Mouse (Mus musculus): ENCODE data around the gene Gm4312.
"Not testable (repeated sequence)": the region's sequence is repeated elsewhere in the genome, so short reads cannot be mapped to it uniquely, and the experiment has no call there.

Gene Gm4312

DNA sequence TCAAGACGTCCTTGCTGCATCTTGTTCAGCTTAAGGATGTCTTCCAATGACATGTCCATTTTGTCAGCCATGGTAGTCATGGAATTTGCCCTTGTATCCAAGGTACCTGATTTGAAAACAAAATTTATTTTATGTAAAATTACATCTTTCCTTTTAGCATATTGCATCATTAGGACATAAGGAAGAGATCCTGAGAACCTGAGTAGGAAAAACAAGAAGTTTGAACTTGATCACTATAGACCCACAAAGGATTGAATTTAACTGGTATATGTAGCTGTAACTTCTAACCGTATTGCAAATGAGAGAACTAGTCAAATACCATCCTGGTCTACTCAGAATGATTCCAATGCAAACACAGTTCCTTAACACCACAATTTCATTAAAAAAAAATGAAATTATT is at the start of gene Gm4312:
Gm4312 (minus strand) TSS at position 101 of the 400 bp plus-strand sequence.
- DNase-seq (ENCODE audit: inconsistent age in 2 of 2, low spot score in 1 of 2), result not testable (repeated sequence)

DNA sequence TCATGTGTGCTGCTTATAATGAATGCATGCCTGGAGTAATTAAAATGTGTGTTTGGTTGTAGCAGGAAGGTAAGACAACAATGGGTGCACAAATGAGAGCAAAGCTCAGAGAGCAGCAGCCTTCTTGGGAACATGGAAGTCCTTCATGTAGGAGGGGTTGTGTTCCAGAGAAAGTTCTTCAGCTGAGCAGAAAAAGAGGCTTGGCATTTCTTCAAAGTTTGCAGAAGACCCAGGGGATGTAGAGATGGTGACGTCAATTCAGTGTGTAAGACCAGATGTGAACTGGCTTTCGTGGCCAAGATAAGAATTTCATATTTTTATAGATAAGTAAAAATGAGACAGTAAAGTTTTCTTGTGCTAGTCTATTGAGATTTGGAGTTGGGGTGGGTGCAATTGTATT is 45.2 kb upstream of the Gm4312 start:
- DNase-seq (ENCODE audit: inconsistent age in 2 of 2, low spot score in 1 of 2), result no peak

DNA sequence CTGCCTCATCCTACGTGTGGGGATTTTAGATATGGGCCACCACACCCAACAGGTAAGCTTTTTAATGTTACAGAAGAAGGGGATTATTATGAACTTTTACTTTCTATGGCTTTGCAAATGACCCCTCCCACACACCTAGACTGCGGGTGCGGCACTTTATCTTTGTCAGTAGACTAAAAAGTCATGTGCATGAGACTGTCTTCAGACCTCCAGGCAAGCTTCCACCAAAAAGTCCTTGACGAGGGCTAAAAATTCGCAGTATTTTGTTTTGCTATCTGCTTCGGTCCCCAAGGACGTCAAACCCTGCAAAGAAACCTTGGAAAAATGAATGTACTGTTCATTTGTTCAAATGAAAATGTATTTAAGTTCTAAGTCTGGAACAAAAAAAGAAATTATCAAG is 33.2 kb upstream of the Gm4312 start:
- peak; percentile 37 to 80 for DNase-seq (ENCODE audit: inconsistent age in 2 of 2, low spot score in 1 of 2)

DNA sequence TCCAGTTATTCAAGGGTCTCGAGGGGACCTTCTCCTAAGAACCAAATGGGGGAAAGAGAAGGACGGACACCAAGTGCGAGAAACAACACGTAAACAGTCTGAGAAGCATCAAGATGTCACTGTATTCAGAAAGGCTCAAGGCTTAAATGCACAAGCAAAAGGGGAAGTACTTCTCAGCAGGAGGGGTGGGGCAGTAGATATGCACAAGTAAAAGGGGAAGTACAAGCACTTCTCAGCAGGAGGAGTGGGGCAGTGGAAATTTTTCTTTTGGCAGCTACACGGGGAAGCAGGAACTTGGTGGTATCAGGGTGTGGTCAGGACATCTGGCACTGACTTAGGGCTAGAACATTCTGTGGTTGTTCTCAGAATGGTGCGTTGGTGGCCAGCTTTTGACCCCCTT is 19.9 kb upstream of the Gm4312 start:
- DNase-seq (ENCODE audit: inconsistent age in 2 of 2, low spot score in 1 of 2), result peak in 1 of 2 experiments; percentile 8

DNA sequence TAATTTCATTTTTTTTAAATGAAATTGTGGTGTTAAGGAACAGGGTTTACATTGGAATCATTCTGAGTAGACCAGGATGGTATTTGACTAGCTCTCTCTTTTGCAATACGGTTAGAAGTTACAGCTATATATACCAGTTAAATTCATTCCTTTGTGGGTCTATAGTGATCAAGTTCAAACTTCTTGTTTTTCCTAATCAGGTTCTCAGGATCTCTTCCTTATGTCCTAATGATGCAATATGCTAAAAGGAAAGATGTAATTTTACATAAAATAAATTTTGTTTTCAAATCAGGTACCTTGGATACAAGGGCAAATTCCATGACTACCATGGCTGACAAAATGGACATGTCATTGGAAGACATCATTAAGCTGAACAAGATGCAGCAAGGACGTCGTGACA is 21.3 kb downstream of the Gm4312 start, which contains the start of gene Gm4307:
Gm4307 (plus strand) TSS at position 301 of the 400 bp plus-strand sequence.
- DNase-seq (ENCODE audit: inconsistent age in 2 of 2, low spot score in 1 of 2), result not testable (repeated sequence)

DNA sequence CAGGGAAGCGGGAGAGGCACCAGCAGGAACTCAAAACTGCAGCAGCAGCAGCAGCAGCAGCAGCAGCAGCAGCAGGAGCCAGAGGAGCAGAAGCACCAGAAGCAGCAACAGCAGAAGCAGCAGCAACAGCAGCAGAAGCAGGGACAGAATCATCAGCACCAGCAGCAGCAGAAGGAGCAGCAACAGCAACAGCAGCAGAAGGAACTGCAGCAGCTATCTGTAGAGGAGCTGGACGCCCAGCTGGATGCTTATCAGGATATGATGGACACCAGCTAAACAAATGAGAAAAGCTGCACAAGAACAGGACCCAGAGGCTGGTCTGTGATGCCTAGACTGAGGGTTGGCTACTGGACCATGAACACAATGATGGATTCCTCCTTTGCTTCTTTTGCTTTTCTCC is 25.5 kb downstream of the Gm4312 start:
- DNase-seq (ENCODE audit: inconsistent age in 2 of 2, low spot score in 1 of 2), result peak; percentile 2 to 21

DNA sequence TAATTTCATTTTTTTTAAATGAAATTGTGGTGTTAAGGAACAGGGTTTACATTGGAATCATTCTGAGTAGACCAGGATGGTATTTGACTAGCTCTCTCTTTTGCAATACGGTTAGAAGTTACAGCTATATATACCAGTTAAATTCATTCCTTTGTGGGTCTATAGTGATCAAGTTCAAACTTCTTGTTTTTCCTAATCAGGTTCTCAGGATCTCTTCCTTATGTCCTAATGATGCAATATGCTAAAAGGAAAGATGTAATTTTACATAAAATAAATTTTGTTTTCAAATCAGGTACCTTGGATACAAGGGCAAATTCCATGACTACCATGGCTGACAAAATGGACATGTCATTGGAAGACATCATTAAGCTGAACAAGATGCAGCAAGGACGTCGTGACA is 31.6 kb downstream of the Gm4312 start, which contains the start of gene Gm4305:
Gm4305 (plus strand) TSS at position 301 of the 400 bp plus-strand sequence.
- DNase-seq (ENCODE audit: inconsistent age in 2 of 2, low spot score in 1 of 2), result not testable (repeated sequence)

DNA sequence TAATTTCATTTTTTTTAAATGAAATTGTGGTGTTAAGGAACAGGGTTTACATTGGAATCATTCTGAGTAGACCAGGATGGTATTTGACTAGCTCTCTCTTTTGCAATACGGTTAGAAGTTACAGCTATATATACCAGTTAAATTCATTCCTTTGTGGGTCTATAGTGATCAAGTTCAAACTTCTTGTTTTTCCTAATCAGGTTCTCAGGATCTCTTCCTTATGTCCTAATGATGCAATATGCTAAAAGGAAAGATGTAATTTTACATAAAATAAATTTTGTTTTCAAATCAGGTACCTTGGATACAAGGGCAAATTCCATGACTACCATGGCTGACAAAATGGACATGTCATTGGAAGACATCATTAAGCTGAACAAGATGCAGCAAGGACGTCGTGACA is 36.7 kb downstream of the Gm4312 start, which contains the start of gene Gm4303:
Gm4303 (plus strand) TSS at position 301 of the 400 bp plus-strand sequence.
- not testable (repeated sequence) for DNase-seq (ENCODE audit: inconsistent age in 2 of 2, low spot score in 1 of 2)

DNA sequence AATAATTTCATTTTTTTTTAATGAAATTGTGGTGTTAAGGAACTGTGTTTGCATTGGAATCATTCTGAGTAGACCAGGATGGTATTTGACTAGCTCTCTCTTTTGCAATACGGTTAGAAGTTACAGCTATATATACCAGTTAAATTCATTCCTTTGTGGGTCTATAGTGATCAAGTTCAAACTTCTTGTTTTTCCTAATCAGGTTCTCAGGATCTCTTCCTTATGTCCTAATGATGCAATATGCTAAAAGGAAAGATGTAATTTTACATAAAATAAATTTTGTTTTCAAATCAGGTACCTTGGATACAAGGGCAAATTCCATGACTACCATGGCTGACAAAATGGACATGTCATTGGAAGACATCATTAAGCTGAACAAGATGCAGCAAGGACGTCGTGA is 41.8 kb downstream of the Gm4312 start, which contains the start of gene Gm4302:
Gm4302 (plus strand) TSS at position 301 of the 400 bp plus-strand sequence.
- DNase-seq (ENCODE audit: inconsistent age in 2 of 2, low spot score in 1 of 2), result not testable (repeated sequence)

DNA sequence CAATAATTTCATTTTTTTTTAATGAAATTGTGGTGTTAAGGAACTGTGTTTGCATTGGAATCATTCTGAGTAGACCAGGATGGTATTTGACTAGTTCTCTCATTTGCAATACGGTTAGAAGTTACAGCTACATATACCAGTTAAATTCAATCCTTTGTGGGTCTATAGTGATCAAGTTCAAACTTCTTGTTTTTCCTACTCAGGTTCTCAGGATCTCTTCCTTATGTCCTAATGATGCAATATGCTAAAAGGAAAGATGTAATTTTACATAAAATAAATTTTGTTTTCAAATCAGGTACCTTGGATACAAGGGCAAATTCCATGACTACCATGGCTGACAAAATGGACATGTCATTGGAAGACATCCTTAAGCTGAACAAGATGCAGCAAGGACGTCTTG is 47.0 kb downstream of the Gm4312 start, which contains the start of gene Gm4301:
Gm4301 (plus strand) TSS at position 301 of the 400 bp plus-strand sequence.
- DNase-seq (ENCODE audit: inconsistent age in 2 of 2, low spot score in 1 of 2), result not testable (repeated sequence)

Measured in adrenal gland, adult (tissue).